Mouse (Mus musculus): Measurements from ENCODE around the gene Sp6. TPM values are rescaled to one million over a fixed set of nuclear protein-coding genes. Genes with fewer than 3 reads are reported as not detected.
A peak's percentile ranks its signal among the peaks of the same experiment; 100 is the strongest.

Sp6 gene
- polyA plus RNA-seq, 1 experiment from 2014 or later = 0.21 TPM

DNA sequence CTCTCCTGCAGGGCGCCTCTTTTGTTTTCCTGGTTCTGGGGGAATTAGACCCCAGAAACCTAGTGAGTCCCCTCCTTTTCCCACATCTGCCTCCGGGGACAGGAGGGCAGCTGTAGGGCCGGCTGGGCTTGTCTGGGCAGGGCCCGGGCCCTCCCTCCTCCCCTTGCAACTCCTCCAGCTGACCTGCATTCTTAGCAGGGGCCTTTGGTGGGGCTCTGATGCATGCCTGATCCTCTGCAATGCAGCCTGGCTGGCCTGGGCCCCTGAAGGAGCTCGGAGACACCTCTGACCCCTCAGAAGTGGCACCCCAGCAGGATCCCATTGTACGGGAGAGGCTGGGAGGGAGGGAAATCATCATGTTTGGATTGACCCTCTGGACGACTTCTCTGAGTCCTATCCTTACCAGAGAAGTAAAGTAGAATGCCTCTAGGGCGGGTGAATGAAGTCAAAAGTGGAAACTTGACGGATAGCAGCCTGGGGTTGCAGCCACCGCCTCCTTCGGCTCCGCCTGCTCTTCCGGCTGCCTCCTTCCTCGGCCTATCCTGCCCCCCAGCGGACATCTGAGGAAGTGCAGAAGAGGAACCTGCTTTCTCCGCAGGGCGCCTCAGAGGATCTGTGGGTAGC, 12.6 kb downstream of the Sp6 start:
- H3K27ac ChIP-seq (replicated peaks) = peak overlapping the region; percentile 58
- no peak for ATAC-seq (ENCODE audit: extremely low read depth, insufficient number of reproducible peaks, low FRiP score, low TSS enrichment)
- peak overlapping the region; percentile 78 for H3K9ac ChIP-seq
- H3K4me2 ChIP-seq = peak overlapping the region; percentile 67
- no peaks in the 10 kb centered on the region for H3K36me3 ChIP-seq
- H3K4me3 ChIP-seq = peak overlapping the region; percentile 39
- peaks cover 39% of the 10 kb centered on the region for H3K4me1 ChIP-seq
- H3K9me3 ChIP-seq = no peaks in the 10 kb centered on the region
- 1% methylated on average over 17 of the region's 17 CpGs for WGBS
- peaks cover 50% of the 10 kb centered on the region for H3K27me3 ChIP-seq (replicated peaks)

DNA sequence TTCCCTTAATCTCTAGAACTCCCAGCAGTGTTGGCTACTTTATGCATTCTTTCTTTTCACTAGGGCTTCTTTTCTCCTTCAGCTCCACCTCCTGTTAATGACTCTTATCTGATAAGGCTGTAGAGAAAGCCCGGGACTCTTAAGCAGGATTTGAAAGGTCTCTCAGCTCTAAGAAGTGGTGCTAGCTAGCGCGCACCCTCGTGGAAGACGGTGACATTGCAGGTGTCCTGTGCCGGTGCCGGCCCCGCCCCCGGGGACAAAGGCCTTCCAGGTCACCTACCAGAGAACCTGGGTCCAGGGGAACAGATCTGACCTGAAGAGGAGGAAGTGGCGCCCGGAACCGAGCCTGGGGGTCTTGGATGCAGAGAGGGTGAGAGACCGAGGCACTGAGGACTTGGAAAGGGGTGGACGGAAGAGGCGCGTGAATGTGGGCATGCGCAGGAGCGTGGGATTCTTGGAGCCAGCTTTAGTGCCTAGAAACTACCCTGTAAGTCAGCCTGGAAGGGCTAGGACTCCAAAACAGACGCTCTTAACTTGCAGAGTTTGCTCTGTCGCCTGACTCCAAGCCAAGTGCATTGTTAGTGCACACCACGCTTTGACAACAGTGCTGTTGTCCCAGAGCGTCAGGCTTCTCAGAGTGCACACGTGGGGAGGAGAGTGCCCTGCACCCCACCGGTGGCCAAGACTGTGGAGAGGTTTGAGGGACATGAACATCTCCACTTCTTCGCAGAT, 16.7 kb downstream of the Sp6 start, which contains the start of gene Scrn2:
Gene Scrn2 (plus strand): TSS at position 253 of the 732 bp plus-strand sequence.
- peak; percentile 24; the same call in 1 of the 2 replicates for ATAC-seq (ENCODE audit: extremely low read depth, insufficient number of reproducible peaks, low FRiP score, low TSS enrichment)
- WGBS = 1% methylated on average over 25 of the region's 25 CpGs
- Histone ChIP-seq H3K27ac (replicated peaks) (peak within 1 kb of the TSS; percentile 75), H3K9ac (peak within 1 kb of the TSS; percentile 87), H3K36me3 (peaks cover 18% of the 10 kb centered on the region), H3K4me2 (peak within 1 kb of the TSS; percentile 87), H3K4me1 (peaks cover 27% of the 10 kb centered on the region), H3K9me3 (no peaks in the 10 kb centered on the region), H3K4me3 (peak within 1 kb of the TSS; percentile 69), H3K27me3 (replicated peaks) (peaks cover 10% of the 10 kb centered on the region)

DNA sequence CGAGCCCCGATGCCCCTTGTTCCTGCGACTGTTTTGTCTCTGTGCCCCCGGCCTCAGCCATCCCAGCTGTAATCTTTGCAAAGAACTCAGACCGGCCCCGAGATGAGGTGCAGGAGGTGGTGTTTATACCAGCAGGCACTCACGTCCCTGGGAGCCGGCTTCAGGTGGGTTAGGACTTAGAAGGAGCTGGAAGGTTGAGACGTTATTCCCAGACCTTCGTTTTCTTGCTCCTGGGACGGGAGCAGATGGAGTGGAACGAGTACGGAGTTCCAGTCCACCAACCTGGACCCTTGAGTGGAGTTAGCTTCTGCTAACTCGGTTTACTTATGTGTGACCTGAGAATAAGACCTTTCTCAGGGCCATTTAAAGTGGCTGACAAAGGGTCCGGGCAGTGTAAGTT, 17.2 kb downstream of the Sp6 start:
- Histone ChIP-seq H3K4me3 (peak overlapping the region; percentile 69), H3K4me2 (peak overlapping the region; percentile 87), H3K9me3 (no peaks in the 10 kb centered on the region), H3K27me3 (replicated peaks) (peaks cover 4% of the 10 kb centered on the region), H3K4me1 (peaks cover 22% of the 10 kb centered on the region), H3K36me3 (peaks cover 18% of the 10 kb centered on the region), H3K9ac (peak overlapping the region; percentile 87), H3K27ac (replicated peaks) (peak overlapping the region; percentile 75; the same call in 1 of the 2 replicates)
- no peak for ATAC-seq (ENCODE audit: extremely low read depth, insufficient number of reproducible peaks, low FRiP score, low TSS enrichment)
- WGBS = 25% methylated on average over 15 of the region's 15 CpGs

DNA sequence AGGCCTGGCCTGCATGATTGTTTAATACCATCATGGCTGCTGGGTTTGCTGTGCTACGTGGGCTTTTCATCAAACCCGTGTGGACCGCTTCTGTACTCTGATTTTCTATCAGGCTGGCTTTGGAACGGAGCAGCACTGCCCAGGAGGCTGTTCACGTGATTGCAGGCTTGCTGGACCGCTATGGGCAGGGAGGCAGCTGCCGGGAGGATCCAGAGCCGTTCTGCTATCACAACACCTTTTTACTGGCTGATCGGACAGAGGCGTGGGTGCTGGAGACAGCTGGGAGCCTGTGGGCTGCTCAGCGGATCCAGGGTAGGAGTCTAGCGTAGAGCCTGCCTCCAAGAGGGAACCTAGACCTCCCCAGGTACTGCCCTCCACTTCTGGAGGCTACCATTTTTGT, 18.8 kb downstream of the Sp6 start:
- H3K9ac ChIP-seq = peak overlapping the region; percentile 19; the same call in 1 of the 2 replicates
- no peaks in the 10 kb centered on the region for H3K27me3 ChIP-seq (replicated peaks)
- H3K4me1 ChIP-seq = peaks cover 14% of the 10 kb centered on the region
- H3K9me3 ChIP-seq = no peaks in the 10 kb centered on the region
- no peak overlapping the region for H3K4me3 ChIP-seq
- 56% methylated on average over 12 of the region's 12 CpGs for WGBS
- no peak for ATAC-seq (ENCODE audit: extremely low read depth, insufficient number of reproducible peaks, low FRiP score, low TSS enrichment)
- H3K27ac ChIP-seq (replicated peaks) = no peak overlapping the region
- H3K36me3 ChIP-seq = peaks cover 18% of the 10 kb centered on the region
- H3K4me2 ChIP-seq = no peak overlapping the region

DNA sequence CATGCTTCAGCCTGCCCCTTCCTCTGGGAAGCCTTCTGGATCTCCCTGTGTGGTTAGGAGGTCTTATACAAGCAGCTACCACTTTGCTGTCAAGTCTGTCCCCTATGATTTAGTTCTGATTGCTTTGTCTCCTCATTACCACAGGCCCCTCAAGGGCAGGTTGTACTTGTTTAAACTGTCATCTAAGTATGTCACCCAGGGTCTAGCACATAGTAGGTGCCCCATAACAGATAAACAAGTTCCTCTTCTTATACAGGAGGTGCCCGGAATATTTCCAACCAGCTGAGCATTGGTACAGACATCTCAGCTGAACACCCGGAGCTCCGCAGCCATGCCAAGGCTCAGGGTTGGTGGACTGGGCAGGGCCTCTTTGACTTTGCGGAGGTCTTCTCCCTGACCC, 19.3 kb downstream of the Sp6 start:
- peaks cover 14% of the 10 kb centered on the region for H3K4me1 ChIP-seq
- WGBS = 83% methylated on average over 4 of the region's 4 CpGs
- H3K27me3 ChIP-seq (replicated peaks) = no peaks in the 10 kb centered on the region
- H3K4me2 ChIP-seq = no peak overlapping the region
- H3K36me3 ChIP-seq = peaks cover 18% of the 10 kb centered on the region
- H3K27ac ChIP-seq (replicated peaks) = no peak overlapping the region
- no peak overlapping the region for H3K9ac ChIP-seq
- no peak overlapping the region for H3K4me3 ChIP-seq
- ATAC-seq (ENCODE audit: extremely low read depth, insufficient number of reproducible peaks, low FRiP score, low TSS enrichment) = no peak
- no peaks in the 10 kb centered on the region for H3K9me3 ChIP-seq

DNA sequence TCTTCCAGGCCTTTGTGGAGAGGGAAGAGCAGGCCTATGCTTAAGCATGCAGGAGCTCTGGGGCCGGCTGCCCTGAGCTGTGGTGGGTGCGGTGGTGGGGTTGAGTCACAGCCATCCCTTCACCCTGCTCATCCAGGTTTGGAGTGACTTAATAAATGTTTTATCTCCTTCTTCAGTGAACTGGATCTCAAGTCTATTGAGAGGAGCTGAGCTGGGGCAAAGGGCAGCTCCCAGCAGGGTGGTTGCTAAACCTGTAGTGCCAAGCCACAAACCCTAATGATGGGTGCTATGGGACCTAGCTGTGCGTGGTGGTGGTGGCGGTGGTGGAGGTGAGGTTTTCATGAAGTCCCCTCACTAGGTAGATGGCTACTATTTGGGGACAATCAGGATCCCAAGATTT, 20.6 kb downstream of the Sp6 start:
- Histone ChIP-seq H3K4me2 (no peak overlapping the region), H3K36me3 (peaks cover 18% of the 10 kb centered on the region), H3K4me1 (peaks cover 14% of the 10 kb centered on the region), H3K4me3 (no peak overlapping the region), H3K27me3 (replicated peaks) (peaks cover 4% of the 10 kb centered on the region; the same call in 1 of the 2 replicates), H3K9ac (no peak overlapping the region), H3K27ac (replicated peaks) (no peak overlapping the region), H3K9me3 (no peaks in the 10 kb centered on the region)
- 86% methylated on average over 4 of the region's 4 CpGs for WGBS
- ATAC-seq (ENCODE audit: extremely low read depth, insufficient number of reproducible peaks, low FRiP score, low TSS enrichment) = no peak

DNA sequence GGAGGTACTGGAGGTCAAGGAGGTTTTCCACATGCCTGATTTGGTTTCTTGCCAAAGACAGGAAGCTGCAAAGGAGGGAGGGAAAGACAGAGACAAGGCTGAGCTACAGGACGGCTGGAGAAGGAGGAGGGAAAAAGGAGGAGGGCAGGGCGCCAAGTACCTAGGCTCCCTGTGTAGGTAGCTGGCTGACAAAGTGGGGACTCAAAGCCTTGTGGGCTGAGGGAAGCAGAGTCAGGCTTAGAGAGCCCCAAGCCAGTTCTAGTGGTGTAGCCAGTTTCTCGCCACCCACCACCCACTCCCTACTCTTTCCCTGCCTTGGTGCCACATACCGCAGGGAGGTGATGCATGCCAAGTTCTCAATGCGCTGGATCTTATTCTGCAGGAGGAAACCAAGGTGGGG, 22.9 kb downstream of the Sp6 start:
- no peak for ATAC-seq (ENCODE audit: extremely low read depth, insufficient number of reproducible peaks, low FRiP score, low TSS enrichment)
- Histone ChIP-seq H3K27me3 (replicated peaks) (peaks cover 6% of the 10 kb centered on the region; the same call in 1 of the 2 replicates), H3K4me1 (peaks cover 9% of the 10 kb centered on the region), H3K9me3 (no peaks in the 10 kb centered on the region), H3K4me3 (no peak overlapping the region), H3K27ac (replicated peaks) (no peak overlapping the region), H3K9ac (no peak overlapping the region), H3K4me2 (no peak overlapping the region), H3K36me3 (peaks cover 18% of the 10 kb centered on the region)
- WGBS = 62% methylated on average over 5 of the region's 5 CpGs

DNA sequence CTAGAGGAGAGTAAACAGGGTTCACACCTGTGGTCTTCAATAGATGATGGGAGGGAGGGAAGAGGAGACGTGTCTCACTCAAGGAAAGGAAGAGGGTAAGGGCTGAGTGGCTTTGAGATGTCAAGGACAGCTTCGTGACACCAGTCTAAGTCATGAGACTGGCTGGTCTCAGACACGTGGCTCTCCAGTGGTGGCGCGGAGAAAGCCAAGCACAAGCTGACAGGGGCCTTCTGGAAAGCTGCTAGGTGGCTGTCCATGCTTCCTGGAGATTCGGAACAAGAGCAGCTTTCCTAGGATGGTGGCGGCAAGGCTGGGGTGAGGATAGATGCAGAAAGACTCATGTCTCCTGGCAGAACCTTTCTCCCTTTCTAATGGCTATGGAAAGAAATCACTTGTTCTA, 25.7 kb downstream of the Sp6 start:
- peaks cover 17% of the 10 kb centered on the region for H3K4me1 ChIP-seq
- no peak overlapping the region for H3K4me3 ChIP-seq
- no peak overlapping the region for H3K9ac ChIP-seq
- 48% methylated on average over 7 of the region's 7 CpGs for WGBS
- ATAC-seq (ENCODE audit: extremely low read depth, insufficient number of reproducible peaks, low FRiP score, low TSS enrichment) = no peak
- H3K4me2 ChIP-seq = no peak overlapping the region
- H3K36me3 ChIP-seq = peaks cover 6% of the 10 kb centered on the region
- H3K27ac ChIP-seq (replicated peaks) = no peak overlapping the region
- no peaks in the 10 kb centered on the region for H3K9me3 ChIP-seq
- H3K27me3 ChIP-seq (replicated peaks) = peaks cover 6% of the 10 kb centered on the region; the same call in 1 of the 2 replicates

DNA sequence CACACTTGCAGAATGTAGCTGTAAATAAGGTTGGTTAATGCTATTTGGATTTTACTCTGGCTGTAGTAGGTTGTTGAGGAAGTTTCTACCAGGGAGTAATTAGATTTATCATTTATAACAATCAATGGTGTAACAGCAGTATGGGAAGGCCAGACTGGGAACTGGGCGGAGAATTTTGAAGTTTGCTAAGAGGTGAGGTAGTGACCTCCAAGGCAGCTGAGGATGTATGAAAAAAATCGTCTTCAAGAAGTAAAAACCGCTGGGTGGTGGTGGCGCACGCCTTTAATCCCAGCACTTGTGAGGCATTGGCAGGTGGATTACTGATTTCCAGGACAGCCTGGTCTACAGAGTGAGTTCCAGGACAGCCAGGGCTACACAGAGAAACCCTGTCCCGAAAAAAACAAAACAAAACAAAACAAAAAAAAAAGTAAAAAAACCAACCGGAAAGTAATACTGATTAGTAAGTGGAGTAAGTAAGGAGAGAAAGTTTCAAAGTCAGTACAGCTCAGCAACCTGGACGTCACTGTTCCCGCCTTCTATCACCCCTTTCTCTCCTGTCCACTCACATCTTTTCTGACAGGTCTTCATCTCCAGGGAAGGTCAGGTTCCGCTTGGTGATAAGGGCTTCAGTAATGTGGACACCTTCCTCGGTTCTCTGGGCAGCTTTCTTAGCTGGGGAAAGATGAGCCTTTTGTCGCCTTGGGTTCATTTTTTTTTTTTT, 27.3 kb downstream of the Sp6 start:
- Histone ChIP-seq H3K36me3 (peaks cover 18% of the 10 kb centered on the region), H3K27ac (replicated peaks) (no peak overlapping the region), H3K27me3 (replicated peaks) (peaks cover 6% of the 10 kb centered on the region; the same call in 1 of the 2 replicates), H3K4me1 (peaks cover 17% of the 10 kb centered on the region), H3K4me3 (peak overlapping the region; percentile 73), H3K4me2 (peak overlapping the region; percentile 95), H3K9ac (peak overlapping the region; percentile 80), H3K9me3 (no peaks in the 10 kb centered on the region)
- no peak for ATAC-seq (ENCODE audit: extremely low read depth, insufficient number of reproducible peaks, low FRiP score, low TSS enrichment)
- 44% methylated on average over 12 of the region's 12 CpGs for WGBS

DNA sequence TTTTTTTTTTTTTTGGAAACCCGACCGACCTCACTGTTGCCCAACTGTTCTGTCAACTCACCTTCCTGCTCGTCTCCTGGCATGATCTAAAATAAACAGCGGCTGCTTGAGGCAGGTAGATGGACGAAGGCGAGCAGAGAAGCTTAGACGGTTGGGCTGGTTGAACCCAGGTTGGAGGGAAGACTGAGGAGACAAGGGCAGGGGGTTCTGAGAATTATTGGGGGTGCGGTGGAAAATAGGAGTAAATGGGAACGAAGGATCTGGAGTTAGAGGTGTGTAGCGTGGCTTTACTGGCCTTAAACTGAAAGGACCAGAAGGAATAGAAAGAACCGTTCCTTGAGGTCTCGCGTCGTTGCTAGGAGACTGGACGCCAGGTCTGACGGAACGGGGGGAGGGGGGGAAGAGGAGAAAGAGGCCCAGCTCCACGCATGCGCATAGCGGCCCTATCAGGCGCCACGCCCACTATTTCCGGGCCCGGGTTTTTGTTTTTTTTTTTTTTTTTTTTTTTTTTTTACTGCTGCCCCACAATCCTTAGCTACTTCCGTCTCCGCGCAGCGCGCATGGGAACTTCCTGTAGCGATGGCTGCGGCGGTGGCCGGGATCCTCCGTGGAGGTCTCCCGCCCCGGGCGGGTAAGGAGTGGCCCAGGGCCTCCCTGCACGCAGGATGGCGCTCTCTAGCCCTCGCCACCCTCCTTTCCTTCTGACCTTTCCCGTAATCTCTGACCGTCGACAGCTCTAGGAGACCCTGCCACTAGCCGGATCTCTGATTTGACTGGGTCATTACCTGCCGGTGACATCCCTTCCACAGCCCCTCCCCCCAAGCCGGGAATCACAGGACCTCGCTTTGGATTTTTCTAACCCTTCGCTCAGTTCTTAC, 28.1 kb downstream of the Sp6 start, which contains the start of the genes Lrrc46 and Mrpl10:
Gene Lrrc46 (minus strand): TSS at position 386 of the 878 bp plus-strand sequence.
Gene Mrpl10 (plus strand): TSS at position 539 of the 878 bp plus-strand sequence.
- peak within 1 kb of the TSS; percentile 73 for H3K4me3 ChIP-seq
- peak within 1 kb of the TSS; percentile 95 for H3K4me2 ChIP-seq
- H3K9me3 ChIP-seq = no peaks in the 10 kb centered on the region
- peak within 1 kb of the TSS; percentile 70; the same call in 1 of the 2 replicates for H3K27ac ChIP-seq (replicated peaks)
- H3K9ac ChIP-seq = peak within 1 kb of the TSS; percentile 93
- H3K4me1 ChIP-seq = peaks cover 17% of the 10 kb centered on the region
- peaks cover 26% of the 10 kb centered on the region for H3K36me3 ChIP-seq
- peaks cover 6% of the 10 kb centered on the region; the same call in 1 of the 2 replicates for H3K27me3 ChIP-seq (replicated peaks)
- under 1% methylated on average over 47 of the region's 48 CpGs for WGBS
- peak; percentile 83 for ATAC-seq (ENCODE audit: extremely low read depth, insufficient number of reproducible peaks, low FRiP score, low TSS enrichment)

All from heart, embryonic 13.5 days (tissue).